Mouse (Mus musculus) heart, adult 9 months (tissue): ENCODE data around the gene Rnf150.

Source experiments
- DNase-seq, 2 experiments: peaks; one replicate each; pipeline ENCODE4 v3.0.0; 2022; ENCODE audit warnings: low spot score in 2 of 2

Rnf150 gene

DNA sequence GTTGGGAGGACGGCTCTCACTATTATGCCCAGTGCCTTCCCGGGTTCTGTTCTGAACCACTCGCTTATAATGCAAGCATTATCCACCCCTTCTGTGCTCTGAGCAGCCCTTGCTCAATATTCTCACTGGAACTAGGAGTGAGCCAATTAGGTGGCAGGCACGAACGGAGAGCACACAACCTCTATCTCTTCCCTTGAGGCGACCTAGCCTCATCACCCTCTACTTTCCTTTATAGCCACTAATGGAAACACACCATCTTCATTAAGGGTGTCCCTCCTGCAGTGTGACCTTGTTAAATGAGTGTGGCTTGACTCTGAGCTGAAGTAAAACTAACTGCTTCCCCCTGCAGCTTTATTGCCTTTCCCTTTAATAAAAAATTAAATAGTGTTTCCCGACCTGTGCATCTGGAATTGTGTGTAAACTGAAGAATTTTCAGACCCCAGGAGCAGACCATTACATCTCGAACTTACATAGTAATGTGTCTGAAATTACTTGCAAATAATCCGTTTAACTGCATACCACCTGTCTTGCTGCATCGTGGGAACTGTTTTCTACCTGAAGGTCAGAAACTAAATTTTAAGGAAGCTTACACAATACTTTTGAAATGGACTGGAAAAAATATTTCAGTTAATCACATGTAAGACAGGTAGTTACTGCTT is 26.0 kb downstream of the Rnf150 start:
- DNase-seq = no peak

DNA sequence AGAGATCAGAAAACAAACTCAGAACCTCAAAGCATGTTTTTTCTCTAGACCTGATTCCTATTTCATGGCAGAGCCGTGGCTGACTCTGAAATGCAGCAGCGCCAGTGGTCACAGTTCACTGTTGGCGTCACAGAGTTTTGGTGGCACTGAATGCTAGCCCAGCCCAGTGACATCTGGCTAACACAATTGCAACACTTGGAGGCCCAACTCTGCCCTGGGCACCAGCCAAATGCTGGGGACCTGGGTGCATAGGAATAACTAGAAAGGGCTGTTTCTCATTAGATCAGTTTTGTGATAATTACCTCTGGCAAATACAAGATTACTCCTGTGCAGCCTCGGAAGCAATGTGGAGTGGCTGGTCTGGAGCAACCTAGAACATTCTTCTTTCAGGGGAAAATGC is 31.9 kb downstream of the Rnf150 start:
- no peak for DNase-seq

DNA sequence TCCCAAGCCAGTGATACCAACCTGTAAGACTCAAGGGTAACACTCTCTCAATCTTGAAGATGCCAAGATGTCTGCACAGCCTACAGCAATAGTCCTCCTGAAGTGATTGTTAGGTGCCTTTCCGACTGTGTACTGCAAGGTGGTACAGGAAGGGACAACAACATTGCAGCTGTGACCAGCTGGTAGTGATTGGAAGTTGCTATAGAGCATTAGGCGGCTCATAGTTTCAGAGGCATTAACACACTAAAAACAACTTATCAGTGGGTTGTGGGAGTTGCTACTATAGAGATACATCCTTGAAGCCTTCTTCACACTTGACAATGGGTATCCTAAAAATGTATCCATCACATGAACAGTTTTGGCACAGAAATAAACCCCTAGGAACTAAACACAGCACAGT is 33.6 kb downstream of the Rnf150 start:
- DNase-seq = no peak

DNA sequence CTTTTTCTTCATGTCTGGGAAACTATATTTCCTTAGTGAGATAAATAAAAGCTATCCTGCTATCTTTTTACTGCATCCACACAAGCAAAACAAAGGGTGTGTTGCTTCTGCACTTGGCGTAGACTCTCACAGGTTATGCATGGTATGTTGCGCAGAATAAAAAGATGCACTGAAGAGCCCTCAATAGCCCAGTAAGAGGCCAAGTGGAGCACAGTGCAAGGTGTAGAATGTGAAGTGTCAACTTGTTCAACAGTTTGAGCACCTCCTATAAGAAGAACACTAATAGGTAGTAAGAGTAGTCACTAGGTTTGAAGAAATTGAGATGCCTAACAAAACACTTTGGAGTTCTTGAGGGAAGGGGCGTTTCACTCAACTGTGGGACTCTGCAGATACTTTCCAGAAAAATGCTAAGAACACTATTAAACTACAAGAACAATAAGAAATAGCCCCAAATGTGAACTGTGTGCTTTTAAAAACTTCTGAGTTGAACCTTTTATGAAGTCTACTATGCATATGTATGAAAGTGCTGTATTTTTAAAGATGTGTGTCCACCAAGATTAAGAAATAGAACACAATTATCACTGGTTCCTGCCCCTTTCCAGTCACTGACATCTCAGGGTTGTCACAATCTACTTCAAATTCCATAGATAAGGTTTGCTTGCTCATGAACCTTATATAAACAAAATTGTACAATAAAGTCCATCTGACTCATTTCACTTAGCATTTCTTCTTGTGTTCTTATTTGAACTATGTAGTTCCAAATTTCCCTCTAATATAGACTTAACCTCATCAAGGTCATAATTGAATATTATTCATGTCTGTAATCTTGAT is 34.7 kb downstream of the Rnf150 start:
- DNase-seq = no peak

DNA sequence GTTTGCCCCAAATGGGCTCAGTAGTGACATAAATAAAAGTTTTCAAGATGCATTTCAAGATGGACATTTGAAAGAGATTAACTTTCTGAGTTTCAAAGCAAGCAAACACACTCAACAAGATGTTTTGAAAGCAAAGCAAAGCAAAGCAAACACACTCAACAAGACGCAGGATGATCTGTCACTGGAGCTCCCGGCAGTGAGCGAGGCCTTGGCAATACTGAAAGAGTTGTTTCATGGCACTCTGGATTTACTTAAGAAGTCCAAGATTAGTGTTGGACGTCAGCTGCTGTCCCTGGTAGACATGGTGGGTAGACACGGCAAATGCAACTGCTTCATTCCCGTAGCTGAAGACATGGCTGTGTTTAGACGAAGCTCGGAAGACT is 35.3 kb downstream of the Rnf150 start:
- DNase-seq = no peak

DNA sequence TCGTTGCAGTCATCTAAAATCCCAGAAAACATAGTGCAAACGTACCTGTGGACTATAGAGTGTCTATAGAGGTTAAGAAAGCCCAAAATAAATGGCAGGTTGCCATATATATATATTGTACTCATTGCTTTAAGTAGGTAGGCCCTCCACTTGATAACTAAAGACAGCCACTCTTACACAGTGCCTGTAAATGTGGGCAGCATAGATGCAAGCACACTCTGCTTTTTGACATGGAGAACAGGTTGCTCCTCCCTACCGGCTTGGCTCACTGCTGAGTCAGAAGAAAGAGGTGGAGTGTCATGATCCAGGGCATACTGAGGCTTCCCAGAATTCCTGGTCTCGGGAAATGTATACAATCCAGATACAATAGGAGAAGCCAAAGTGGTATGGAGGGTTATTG is 37.8 kb downstream of the Rnf150 start:
- DNase-seq = no peak

DNA sequence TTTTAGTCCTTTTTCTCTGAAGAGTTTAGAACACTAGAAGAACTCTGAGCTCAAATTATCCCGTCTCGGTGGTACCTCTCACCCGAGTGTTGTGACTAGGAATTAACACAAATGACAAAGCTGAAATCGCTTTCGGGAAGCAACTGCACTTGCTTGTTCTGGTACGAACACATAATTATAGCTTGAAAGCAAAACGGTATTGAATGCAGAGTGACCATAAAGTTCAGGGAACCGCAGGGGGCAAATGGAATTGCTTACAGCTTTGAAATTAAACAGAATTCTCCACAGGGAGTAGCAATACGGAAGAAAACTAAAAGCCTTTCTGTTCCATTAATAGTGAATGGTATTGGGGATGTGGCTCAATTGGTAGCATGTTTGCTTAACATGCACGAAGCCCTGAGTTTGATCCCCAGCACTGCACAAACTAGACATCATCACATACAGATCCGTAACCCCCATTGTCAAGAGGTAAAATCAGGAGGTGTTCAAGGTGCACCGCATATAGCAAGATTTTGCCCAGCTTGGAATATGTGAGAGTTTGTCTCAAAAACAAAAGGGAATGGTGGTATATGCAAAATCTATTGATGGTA is 38.5 kb downstream of the Rnf150 start:
- DNase-seq = no peak

DNA sequence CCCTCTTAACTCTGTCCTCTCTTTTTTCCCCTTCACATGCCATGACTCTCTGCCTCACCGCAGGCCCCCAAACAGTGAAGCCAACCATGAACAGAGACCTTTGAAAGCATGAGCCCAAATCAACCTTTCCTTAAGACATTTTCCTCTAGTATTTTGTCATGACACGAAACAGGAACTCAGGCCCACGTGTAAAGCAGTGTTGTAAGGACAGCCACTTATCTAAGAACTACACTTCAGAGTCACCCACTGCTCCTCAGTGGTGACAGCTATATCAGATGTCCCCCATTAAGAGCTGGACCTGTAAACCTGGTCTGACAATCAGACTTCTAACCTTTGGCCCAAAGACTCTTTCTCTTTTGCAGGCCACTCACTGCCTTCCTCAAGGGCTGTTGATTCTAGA is 40.3 kb downstream of the Rnf150 start:
- no peak for DNase-seq

DNA sequence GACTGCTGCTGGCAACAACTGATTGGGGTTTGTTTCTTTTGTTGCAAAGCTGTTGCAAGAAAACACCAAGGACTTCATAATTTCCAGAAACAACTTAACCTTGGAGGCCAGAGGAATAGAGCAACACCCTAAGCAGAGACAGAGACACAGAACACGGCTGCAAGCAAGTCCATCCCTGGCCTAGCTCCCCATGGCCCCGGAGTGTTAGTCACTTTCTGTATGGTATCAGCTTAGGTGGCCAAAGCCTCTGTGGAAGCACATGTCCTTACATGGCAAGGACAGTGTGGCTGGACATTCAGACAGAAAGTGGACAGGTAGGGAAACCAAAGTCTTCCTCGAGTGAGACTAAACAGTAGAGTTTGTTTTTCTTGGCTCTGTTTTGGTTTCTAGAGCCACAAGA is 44.1 kb downstream of the Rnf150 start:
- DNase-seq = no peak

DNA sequence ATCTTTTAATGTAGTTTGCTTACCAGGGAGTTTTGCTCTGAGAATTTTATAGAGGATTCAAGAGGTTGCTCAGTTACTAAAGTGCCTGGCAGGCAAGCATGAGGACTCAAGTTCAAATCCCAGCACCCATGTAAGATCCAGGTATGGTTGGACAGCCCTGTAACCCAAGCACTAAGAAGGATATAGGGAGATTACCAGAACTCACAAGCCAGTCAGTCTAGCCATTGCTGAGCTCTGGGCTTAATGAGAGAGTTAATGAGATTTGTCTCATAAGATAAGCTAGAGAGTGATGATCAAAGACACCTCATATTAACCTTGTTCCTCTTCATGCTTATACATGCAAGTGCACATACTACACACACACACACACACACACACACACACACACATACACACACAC is 48.3 kb downstream of the Rnf150 start:
- DNase-seq = no peak

DNA sequence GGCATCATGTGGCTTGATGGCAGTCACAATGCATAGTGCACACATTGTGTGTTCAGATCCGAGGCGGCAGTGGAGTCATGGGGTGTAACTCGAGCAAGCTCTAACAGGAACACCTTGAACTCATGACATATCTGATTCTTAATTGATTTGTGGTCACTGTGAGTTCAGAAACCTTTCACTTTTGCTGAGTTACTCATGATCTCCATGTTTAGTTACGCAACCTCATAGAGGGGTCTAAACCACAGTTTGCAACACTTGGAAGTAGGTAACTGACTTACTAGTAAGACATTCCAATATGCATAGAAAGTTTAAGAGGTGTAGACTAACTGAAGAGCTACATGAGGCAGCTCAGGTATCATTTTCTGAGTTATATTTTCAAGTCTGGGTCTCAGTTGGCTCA is 49.1 kb downstream of the Rnf150 start:
- DNase-seq = no peak

DNA sequence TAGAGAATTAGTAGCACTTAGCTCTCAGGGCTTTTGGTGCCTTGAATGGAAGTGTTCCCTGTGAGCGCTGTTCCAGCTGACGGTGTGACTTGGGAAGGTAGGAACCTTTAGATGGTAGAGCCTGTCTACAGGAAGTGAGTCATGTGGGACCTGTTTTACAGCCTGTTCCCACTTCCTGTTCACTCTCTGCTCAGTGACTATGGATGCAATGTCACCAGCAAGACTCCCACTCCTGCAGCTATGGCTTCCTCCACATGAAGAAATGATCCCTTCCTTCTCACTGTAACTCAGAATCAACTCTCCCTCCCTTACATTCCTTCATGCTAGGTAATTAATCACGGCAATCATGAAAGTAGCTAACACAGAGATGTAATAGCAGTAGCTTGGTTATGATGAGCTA is 51.4 kb downstream of the Rnf150 start:
- DNase-seq = no peak

DNA sequence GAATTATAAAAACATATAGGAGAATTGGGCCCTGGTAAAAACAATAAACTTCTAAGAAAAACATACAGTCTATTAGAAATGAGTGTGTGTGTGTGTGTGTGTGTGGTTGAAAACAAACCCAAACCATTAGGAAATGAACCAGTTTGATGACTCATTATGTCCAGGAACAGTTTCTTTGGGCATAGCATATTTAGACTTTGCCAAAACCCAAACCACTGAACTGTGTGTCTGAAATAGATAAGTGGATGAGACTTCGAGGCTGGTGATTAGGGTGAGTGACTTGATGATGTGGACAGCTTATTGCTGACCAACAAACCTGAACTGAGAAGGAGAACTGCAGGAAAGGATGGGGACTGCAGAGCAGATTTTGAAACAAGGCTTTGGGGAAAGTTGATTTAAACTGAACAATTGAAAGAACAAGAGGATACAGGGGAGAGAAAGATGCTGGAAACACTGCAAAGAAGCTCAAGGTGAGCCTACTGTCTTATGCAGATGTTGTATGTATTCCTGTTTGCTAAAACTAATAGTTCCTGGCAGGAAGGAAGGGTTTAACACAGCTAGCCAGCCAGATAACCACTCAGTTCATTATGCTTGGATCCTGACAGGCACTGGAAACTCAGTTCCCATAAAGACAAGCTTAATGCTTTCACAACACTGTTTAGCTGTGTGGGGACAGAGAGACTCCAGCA is 53.8 kb downstream of the Rnf150 start:
- DNase-seq = no peak

DNA sequence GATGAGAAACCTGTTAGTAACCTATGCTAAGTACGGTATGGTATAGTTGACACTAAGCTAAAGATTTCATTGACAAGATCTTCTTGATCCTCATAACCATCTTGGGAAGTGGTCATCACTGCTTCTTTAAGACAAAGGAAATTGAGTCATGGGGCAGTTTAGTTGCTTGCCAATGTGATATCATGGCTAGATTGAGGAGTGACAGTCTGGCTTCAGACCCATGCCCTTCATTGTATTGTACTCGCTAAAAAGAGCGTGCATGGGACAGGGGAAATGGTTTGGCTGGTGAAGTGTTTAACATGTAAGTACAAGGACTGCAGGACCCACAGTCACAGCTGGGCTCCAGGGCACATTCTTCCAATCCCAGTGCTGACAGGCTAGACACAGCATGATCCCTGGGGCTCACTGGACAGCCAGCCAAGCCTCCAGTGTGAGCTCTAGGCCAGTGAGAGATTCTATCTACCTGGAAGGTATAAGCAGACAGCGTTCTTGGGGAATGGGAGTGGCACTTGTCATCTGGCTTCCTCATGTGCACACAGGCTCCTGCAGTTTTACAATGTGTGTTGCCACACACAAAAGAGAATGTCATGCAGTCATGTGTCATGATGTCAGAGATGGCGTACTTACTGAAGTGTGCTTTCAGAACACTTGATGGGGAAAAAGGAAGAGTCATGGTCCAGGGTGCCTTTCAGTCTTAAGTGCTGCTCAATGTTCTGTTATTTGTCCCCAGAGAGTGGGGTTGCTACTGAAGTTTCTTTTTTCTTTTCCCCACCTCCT is 54.6 kb downstream of the Rnf150 start:
- DNase-seq = no peak

DNA sequence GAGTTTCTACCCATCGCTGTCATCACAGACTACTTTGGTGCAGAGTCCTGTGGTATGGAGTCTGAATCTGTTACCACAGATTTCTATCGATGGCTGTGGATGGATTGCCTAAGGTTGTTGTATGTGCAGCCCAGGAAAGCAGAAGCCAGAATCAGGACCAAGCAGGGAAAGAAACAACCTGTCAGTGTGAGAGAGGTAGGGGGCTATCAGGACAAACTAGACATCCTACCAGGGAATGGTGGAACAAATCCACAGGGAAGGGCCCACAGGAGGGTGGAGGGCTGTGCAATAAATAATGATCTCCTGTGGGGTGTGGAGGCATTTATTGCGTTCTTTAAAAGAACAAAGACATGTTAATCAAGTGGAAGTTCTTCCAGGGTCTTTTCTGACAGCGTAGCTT is 56.5 kb downstream of the Rnf150 start:
- no peak for DNase-seq

DNA sequence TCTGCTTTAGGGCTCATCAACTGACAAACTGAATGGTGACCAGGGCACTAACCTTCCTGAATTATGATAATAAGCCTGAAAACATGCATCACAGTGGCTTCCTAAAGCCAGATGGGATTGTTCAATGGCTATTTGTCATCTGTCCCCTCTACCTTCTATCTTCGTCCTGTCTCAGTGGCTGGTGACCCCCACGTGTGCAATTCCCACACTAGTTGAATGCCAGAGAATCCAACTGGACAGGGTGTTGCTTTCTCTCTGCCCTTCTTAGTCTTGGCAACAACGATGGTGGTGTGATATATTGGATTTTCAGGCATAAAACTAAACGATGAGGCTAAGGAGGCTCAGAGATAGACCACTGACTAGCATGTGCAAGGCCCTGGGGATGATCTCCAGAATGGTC is 57.0 kb downstream of the Rnf150 start:
- DNase-seq = no peak

DNA sequence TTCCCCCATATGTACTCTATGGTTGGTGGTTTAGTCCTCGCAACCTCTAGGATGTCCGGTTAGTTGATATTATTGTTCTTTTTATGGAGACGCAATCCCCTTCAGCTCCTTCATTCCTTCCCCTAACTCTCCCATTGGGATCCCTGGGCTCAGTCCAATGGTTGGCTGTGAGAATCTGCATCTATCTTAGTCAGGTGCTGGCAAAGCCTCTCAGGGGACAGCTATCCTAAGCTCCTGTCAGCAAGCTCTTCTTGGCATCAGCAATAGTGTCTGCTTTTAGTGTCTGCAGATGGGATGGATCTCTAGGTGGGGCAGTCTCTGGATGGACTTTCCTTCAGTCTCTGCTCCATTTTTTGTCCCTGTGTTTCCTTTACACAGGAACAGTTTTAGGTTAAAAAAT is 62.1 kb downstream of the Rnf150 start:
- DNase-seq = no peak

DNA sequence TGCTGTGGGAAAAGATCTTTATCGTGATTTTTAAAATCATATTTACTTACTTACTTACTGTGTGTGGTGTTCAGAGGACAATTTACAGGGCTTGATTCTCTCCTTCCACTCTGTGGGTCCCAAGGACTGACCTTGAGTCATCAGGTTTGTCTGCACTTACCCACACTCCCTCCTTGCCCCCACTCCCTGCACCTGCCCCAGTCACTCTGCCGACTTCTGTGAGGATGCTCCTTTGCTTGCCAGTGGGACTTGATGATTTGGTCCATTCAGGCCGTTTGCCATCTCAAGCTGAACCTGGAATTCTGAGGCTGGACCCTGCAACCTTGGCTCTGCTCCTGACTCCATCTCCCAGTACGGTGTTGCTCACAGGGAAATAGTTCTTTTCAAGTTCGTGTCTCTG is 63.4 kb downstream of the Rnf150 start:
- DNase-seq = no peak

DNA sequence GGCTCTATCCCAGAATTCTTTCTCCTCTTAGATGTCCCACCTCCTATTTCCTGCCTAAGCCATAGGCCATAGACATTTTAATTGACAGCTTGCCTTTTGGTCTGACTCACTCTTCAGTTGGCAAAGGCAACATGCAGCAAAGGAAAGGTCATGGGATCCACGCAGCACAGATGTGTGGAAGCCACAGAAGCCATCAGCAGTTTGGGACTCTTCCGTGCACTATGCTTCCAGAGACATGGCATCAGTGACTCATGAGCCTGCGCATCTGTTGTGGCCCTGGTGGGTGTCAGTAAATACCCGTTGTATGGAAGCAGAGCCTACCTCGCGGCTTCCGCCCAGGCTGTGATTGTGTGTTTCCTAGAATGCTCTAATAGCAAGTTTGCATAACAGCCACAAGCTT is 68.4 kb downstream of the Rnf150 start:
- no peak for DNase-seq

DNA sequence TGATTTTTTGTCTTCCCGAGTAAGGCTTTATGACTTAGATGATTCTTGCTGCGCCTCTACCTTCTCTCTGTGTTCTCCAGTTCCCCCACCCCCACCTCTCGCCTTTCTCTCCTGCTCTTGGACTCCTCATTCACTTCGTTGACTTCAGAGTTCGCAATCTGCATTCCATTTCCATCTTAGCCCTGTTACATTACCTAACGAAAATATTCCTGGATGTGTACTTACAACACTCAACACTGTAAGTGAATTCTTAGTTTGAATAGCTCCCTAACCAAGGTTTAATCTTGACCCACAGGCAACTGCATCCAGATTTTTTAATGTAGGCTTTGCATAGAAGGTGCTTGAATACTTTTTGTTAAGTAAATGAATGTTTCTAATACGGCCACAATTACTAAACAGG is 73.0 kb downstream of the Rnf150 start:
- no peak for DNase-seq

DNA sequence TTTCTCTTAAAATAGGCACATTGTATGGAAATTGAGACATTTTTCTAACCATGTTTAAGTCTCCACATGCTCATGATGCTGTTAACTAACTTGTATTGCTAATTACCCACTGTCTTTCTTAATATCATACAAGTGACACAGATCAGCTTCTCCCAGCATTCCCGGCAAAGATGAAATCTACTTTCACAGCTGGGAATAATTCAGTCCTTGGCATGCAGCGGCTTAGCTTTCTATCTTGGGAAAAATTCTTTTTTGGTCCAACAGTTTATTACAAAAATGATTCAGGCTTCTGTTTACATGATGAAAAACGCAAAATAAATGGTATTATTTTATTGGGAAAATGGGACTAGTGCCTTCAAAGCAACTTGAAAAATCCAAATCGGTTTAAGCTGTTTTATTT is 73.7 kb downstream of the Rnf150 start:
- peak in 1 of 2 experiments; percentile 36 for DNase-seq

DNA sequence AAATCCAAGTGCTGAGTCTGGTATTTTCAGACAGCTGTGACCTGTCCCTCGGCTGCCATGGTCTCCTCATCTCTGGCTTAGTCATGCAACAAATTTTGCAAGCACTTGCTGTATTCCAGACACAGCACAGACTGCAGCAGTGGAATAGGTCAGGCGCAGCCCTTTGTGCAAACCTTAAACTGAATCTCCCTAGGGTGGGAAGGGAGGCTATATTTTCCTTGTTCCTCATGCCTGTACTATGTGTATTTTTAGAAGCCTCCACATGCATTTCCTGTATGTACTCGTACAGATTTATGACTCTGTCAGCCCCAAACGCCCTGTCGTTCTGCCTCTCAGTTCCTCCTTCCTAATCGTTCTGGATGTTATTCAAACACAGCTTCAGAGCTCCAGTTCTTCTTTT is 76.8 kb downstream of the Rnf150 start:
- peak; percentile 69 to 77 for DNase-seq
